Mouse (Mus musculus) liver, embryonic 14.5 days (tissue): Measurements from ENCODE around the gene Klhdc2. TPM values are rescaled to one million over a fixed set of nuclear protein-coding genes. Genes with fewer than 3 reads are reported as not detected.

Experiments used
- ATAC-seq: fragments of 200-750 bp; cut with Nextera tagmentation; 2 replicates; pipeline ENCODE4 v1.8.0; 2017; ENCODE audit warnings: moderate number of reproducible peaks, mild to moderate bottlenecking, moderate library complexity; ENCODE audit not compliant: insufficient read depth
- DNase-seq, 3 experiments: peaks; one replicate each; pipeline ENCODE4 v3.0.0-alpha.2; 2012 to 2013; ENCODE audit warnings: low read depth in 3 of 3, low spot score in 3 of 3
- H3K27ac ChIP-seq: fragments of 300-500 bp; sonication (generic); 2 replicates; pipeline ENCODE4 v1.5.1; 2014; ENCODE audit warnings: moderate library complexity, mild to moderate bottlenecking, control low read depth, inconsistent platforms
- H3K27me3 ChIP-seq: fragments of 300-500 bp; sonication (generic); 2 replicates; pipeline ENCODE4 v1.6.1; 2014; ENCODE audit warnings: mild to moderate bottlenecking, low read length, moderate library complexity; ENCODE audit not compliant: control insufficient read depth, insufficient read depth
- H3K36me3 ChIP-seq: fragments of 300-500 bp; sonication (generic); replicated peaks from 2 replicates; pipeline ENCODE4 v1.6.1; 2014; ENCODE audit warnings: low read depth; ENCODE audit not compliant: control insufficient read depth, insufficient read depth
- H3K4me1 ChIP-seq, 2 experiments: fragments of 200-500 bp in 1 of 2; fragments of 300-500 bp in 1 of 2; sonication (generic) in 1 of 2; replicated peaks; 2 replicates each; pipeline ENCODE4 v1.6.1; 2012 to 2014; ENCODE audit warnings: antibody characterized with exemption in 1 of 2, inconsistent platforms in 1 of 2, low read length in 1 of 2; ENCODE audit not compliant: control insufficient read depth in 2 of 2, insufficient read depth in 2 of 2
- H3K4me2 ChIP-seq: fragments of 300-500 bp; sonication (generic); 2 replicates; pipeline ENCODE4 v1.6.1; 2014; ENCODE audit warnings: low read depth, mild to moderate bottlenecking, control low read depth, moderate library complexity
- H3K4me3 ChIP-seq, 2 experiments: fragments of 200-500 bp in 1 of 2; fragments of 300-500 bp in 1 of 2; sonication (generic) in 1 of 2; 2 replicates each; pipeline ENCODE4 v1.5.1; 2012 to 2014; ENCODE audit warnings: low read depth in 2 of 2, low read length in 2 of 2, mild to moderate bottlenecking in 2 of 2, control low read depth in 1 of 2, inconsistent platforms in 1 of 2, moderate library complexity in 1 of 2; ENCODE audit not compliant: insufficient read depth in 1 of 2
- H3K9ac ChIP-seq: fragments of 300-500 bp; sonication (generic); replicated peaks from 2 replicates; pipeline ENCODE4 v1.6.1; 2014; ENCODE audit warnings: mild to moderate bottlenecking, control low read depth, moderate library complexity
- H3K9me3 ChIP-seq: fragments of 300-500 bp; sonication (generic); 2 replicates; pipeline ENCODE4 v1.6.1; 2016; ENCODE audit warnings: low read length, mixed read lengths; ENCODE audit not compliant: control insufficient read depth
- CTCF ChIP-seq: IDR thresholded peaks from 2 replicates; pipeline ENCODE4 v1.5.1; 2016; ENCODE audit warnings: antibody characterized with exemption, low read depth, control low read depth
- EP300 ChIP-seq: IDR thresholded peaks from 2 replicates; pipeline ENCODE4 v1.6.1; 2016; ENCODE audit warnings: antibody characterized with exemption, low read depth
- WGBS: fragments of 180-500 bp; shearing (Covaris S2); extraction: QIAGEN DNeasy Blood & Tissue Kit; methylation state at CpG from one replicate; pipeline ENCODE4 v1.1.7; 2014; ENCODE audit not compliant: insufficient replicate concordance; 5-methylcytosine and 5-hydroxymethylcytosine counted together
- polyA plus RNA-seq, 2 experiments: library from polyadenylated mRNA; depleted of rRNA in 1 of 2; stranded (reverse) in 1 of 2; unstranded in 1 of 2; fragments of >200 nt; fragmentation: Nextera tagmentation in 1 of 2; extraction: Ambion mirVana in 1 of 2; gene quantifications; 2 replicates each; pipeline versions ENCODE4 v1.2.1 to v1.2.3; 2012 to 2014

Gene Klhdc2
- polyA plus RNA-seq, 2 experiments, result 43.4 to 84.9 TPM

DNA sequence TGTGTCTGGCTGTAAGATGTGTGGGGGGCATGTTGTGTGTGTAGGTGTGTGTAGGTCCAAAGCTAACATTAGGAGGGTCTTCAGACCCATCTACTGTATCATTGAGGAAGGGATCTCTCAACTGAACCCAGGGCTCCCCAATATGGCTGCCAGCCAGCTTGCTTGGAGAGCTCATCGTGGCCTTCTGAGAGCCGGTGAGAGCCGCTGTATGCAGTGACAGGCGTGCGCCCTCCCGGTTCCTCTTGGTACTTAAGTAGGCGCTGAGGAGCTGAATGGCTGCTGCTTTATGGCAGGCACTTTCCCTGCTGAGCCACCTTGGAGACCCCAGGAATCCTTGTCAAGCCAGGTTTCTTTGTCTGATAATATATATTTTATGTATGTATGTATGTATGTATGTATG, 9.9 kb downstream of the Klhdc2 start:
- Histone ChIP-seq H3K27ac (no peak overlapping the region), H3K4me1 (no peaks in the 10 kb centered on the region), H3K4me2 (no peak overlapping the region), H3K9ac (no peak overlapping the region), H3K36me3 (peaks cover 95% of the 10 kb centered on the region), H3K4me3 (no peak overlapping the region), H3K9me3 (no peaks in the 10 kb centered on the region), H3K27me3 (no peaks in the 10 kb centered on the region)
- 95% methylated on average over 7 of the region's 7 CpGs for WGBS
- ATAC-seq (no peak), DNase-seq (no peak)
- no peak for TF ChIP-seq CTCF
- TF ChIP-seq EP300, result no peak

DNA sequence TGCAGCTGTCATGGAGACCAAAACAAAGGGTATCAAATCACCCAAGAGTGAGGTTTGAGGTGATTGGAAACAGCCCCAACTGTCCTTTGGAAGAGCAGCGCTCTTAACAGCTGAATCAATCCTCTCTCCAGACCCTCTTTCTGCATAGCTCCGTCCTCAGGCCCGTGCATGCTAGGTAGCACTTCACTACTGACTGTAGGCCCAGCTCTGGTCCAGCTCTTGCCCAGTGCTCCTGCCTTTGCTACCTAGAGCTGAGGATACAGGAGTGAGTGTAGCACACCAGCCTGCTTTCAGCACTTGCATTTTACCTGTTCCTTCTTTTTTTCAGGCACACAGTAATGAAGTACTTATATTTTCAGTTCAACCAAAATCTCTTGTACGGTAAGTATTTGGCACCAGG, 13.2 kb downstream of the Klhdc2 start:
- Histone ChIP-seq H3K27me3 (no peaks in the 10 kb centered on the region), H3K4me1 (no peaks in the 10 kb centered on the region), H3K36me3 (peaks cover 90% of the 10 kb centered on the region), H3K4me3 (no peak overlapping the region), H3K9ac (no peak overlapping the region), H3K27ac (no peak overlapping the region), H3K9me3 (no peaks in the 10 kb centered on the region), H3K4me2 (no peak overlapping the region)
- TF ChIP-seq CTCF, result no peak
- no peak for TF ChIP-seq EP300
- 96% methylated on average over 4 of the region's 4 CpGs for WGBS
- DNase-seq (no peak), ATAC-seq (no peak)

DNA sequence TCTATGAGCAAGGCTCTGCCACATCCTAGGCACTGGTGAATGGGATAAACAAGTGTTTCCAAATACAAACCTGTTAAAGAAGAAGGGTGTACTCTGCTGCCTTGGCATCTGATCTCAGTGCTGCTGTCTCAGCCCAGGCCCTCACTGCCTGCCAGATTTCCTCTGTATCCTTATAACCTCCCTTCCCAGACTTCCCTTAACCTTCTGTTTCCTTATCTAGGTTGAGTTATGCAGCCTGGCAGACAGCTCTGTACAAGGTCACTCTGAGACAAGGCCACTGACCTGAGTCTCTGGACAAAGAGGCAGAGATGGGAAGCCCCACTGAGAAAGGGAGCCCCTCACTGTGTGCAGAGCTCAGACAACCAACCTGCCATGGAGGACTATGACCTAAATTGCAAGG, 21.9 kb downstream of the Klhdc2 start:
- Histone ChIP-seq H3K4me2 (no peak overlapping the region), H3K27me3 (no peaks in the 10 kb centered on the region), H3K36me3 (peaks cover 51% of the 10 kb centered on the region), H3K27ac (no peak overlapping the region), H3K9me3 (no peaks in the 10 kb centered on the region), H3K4me1 (no peaks in the 10 kb centered on the region), H3K4me3 (no peak overlapping the region), H3K9ac (no peak overlapping the region)
- TF ChIP-seq EP300 (no peak), CTCF (no peak)
- DNase-seq, result no peak
- no peak for ATAC-seq

DNA sequence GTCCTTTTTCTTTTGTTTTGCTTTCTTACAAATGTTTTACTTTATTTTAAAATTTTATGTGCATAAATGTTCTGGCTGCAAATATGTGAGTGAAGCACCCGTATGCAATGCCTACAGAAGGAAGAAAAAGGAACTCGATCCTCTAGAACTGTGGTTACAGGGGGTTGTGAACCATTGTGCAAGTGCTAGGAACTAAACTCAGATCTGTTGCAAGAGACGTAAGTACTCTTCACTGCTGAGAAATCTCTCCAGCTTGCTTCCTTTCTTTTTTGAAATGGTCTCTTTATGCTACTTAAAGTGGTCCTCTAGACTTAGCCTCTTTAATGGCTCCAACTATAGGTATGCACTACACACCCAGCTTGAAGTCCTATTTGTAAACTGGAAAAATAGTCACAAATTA, 34.7 kb downstream of the Klhdc2 start:
- no peak overlapping the region for H3K9ac ChIP-seq
- ATAC-seq (no peak), DNase-seq (no peak)
- no peak overlapping the region for H3K4me2 ChIP-seq
- H3K36me3 ChIP-seq, result peaks cover 25% of the 10 kb centered on the region
- H3K27me3 ChIP-seq, result no peaks in the 10 kb centered on the region
- TF ChIP-seq EP300, result no peak
- WGBS, result 82% methylated on average over 3 of the region's 3 CpGs
- no peaks in the 10 kb centered on the region for H3K4me1 ChIP-seq
- no peak overlapping the region for H3K4me3 ChIP-seq
- no peaks in the 10 kb centered on the region for H3K9me3 ChIP-seq
- no peak overlapping the region for H3K27ac ChIP-seq

DNA sequence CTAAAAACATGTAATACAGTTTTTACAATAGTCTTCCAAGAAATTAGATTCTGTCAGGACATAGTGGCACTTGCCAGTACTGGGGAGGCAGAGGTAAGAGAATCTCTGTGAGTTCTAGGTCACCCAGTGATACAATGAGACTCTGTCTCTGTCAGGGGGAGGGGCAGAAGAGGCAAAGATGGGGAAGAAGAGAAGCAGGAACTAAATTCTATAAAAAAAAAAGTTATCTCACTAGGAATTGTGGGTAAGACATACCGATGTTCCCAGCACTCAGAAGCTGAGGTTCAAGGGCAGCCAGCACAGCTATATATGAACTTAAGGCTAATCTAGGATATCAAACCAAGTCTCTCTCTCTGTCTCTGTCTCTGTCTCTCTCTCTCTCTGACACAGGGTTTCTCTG, 35.7 kb downstream of the Klhdc2 start:
- no peak overlapping the region for H3K9ac ChIP-seq
- H3K27me3 ChIP-seq, result no peaks in the 10 kb centered on the region
- H3K4me2 ChIP-seq, result no peak overlapping the region
- 46% methylated on average over 1 of the region's 1 CpGs for WGBS
- H3K4me3 ChIP-seq, result no peak overlapping the region
- no peaks in the 10 kb centered on the region for H3K9me3 ChIP-seq
- H3K36me3 ChIP-seq, result peaks cover 26% of the 10 kb centered on the region
- DNase-seq (no peak), ATAC-seq (no peak)
- no peak for TF ChIP-seq EP300
- no peak for TF ChIP-seq CTCF
- no peak overlapping the region for H3K27ac ChIP-seq
- no peaks in the 10 kb centered on the region for H3K4me1 ChIP-seq

DNA sequence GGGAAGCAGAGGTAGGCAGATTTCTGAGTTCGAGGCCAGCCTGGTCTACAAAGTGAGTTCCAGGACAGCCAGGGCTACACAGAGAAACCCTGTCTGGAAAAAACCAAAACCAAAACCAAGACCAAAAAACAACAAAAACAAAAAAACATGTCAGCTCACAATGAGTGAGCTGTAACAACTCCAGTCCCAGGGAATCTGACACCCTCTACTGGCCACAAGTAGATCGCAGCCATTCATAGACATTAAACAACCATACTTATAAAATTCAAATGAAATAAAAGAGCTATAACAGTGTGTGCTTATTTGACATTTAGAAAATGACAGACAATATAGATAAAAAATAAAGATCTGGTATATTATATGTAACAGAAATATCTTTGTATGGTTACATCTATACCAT, 37.1 kb downstream of the Klhdc2 start:
- TF ChIP-seq EP300 (no peak), CTCF (peak; percentile 72)
- WGBS, result 69% methylated on average over 2 of the region's 2 CpGs
- Histone ChIP-seq H3K4me1 (no peaks in the 10 kb centered on the region), H3K27me3 (no peaks in the 10 kb centered on the region), H3K36me3 (peaks cover 29% of the 10 kb centered on the region), H3K4me3 (no peak overlapping the region), H3K27ac (no peak overlapping the region), H3K9ac (no peak overlapping the region), H3K4me2 (no peak overlapping the region), H3K9me3 (no peaks in the 10 kb centered on the region)
- ATAC-seq, result no peak
- peak in 1 of 3 experiments; percentile 41 for DNase-seq
